Mouse (Mus musculus) c-Kit-positive CD71-positive TER-119-positive erythroid progenitor cells, embryonic 14.5 days (primary cell): Measurements from ENCODE around the gene Smpd4.
"Not testable (repeated sequence)": the region's sequence is repeated elsewhere in the genome, so short reads cannot be mapped to it uniquely, and the experiment has no call there.

Experiments used
- DNase-seq: peaks from one replicate; pipeline ENCODE4 v3.0.0-alpha.2; 2013; ENCODE audit warnings: low spot score

Smpd4 gene

DNA sequence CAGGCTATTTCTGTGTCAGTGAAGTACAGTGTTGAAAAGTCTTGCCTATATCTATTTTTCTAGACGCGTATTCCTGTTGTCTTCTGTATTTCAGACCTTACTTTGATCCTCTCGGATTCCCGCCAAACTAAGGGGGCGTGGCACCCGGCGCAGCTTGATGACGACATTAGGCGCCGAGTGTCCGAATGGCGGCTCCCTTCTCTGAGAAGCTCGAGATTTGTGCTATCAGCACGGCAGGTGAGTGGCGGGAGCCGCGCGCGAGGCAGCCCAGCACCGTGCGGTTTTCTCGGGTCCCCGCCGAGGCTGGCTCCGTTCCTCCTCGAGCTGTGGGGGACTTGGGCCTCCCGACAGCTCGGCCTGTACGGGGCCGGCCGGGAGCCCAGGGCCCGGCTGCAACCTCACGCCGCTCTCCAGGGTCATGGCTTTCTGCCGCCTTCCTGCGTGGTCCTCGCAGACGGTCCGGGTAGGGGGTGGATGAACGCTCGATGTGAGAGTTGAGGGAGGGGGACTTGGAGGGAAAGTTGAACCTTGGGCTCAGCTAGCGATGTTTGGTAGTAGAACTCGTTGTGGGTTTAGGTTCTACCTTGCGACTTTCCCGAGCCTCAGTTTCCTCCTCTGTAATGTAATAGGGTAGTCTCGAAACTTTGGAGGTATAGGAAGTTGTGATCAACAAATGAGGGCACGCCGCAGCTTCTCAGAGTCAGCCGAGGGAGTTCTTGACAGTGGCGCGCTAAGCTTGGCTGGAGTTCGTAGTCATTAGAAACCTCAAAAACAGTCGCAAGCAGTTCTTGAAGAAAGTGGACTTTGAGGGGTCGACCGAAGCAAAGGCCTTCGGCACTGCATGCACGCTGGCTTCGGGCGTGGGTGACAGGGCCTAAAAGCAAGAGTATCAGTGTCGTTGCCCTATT is at the start of gene Smpd4:
Smpd4 (plus strand) TSS at position 157 of the 908 bp plus-strand sequence.
- DNase-seq = peak; percentile 94

DNA sequence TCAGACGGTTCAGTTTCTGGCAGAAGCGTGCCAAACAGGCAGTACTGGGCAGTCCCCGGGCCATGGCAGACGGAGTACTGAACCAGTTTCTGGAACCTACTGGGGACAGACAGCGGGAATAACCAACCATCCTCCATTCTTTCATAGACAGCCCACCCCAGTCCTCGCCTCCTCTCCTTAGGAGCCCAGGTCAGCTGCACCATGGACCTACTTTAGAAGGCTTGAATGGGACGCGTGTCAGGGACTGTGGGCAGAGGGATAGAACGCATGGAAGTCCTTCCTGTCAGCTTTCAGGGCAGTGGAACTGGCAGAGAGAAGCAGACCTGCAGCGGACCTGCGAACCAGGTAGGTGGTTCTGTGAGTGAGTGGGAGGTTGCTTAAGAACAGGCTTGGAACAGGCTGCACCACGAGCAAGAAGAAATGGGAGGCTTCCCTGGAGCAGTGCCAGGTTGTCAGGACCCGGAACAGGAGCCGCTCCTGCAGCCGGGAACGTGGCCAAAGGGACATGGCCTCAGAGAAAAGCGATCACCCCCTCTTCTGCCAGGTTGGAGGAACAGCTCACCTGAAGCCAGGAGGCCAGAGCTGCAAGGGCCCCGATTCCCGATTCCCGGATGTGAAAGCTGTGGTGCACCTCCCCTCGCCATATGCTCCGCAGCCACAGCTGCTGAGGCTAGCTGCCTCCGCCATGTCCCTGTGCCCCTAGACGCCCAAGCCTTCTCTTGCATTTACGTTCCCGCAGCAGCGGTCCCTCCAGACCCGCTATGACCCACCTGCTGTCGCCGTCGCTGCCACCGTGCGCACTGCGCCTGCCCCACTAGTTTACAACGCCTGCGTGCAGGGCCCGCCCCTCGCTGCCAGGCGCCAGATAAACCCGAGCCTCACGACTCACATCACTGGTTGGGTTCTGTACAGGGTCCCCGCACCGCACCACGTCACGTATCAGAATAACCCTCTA is 43.0 kb upstream of the Smpd4 start:
- DNase-seq = no peak

DNA sequence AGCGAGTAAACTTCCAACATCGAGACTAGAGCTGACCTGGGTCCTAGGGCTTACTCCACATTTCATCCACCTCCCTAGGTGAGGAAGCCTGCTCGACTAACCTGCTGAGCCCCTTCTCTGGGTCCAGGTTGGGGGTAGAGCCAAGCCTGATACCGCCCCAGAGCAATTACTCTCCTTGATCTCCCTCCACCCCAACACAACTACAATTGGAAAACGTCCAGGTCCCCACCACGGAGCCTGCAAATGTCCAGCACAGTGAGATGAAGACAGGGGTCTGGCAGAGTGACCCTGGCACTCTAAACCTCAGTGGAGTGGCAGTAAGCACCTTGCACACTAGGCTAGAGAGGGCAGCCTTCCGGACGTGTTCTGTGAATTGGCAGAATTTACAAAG is 42.3 kb upstream of the Smpd4 start:
- no peak for DNase-seq

DNA sequence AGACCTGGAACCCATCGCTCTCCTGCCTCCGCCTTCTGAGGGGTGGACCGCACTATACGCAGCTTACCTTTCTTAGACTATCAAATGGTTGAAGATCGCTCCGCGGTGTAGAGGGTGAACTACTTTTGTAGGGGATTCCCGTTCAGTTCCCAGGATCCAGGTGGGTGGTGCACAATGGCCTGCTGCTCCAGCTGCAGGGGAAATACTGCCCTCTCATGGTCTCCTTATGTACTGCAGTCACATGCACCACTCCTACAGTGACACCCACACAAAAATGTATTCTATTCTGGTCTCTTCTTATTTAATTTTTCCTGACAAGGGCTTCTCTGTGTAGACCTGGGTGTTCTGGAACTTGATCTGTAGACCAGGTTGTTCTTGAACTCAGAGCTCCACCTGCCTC is 36.1 kb upstream of the Smpd4 start, which contains the start of gene Slc7a4:
Slc7a4 (minus strand) TSS at position 151 of the 400 bp plus-strand sequence.
- DNase-seq = peak; percentile 42

DNA sequence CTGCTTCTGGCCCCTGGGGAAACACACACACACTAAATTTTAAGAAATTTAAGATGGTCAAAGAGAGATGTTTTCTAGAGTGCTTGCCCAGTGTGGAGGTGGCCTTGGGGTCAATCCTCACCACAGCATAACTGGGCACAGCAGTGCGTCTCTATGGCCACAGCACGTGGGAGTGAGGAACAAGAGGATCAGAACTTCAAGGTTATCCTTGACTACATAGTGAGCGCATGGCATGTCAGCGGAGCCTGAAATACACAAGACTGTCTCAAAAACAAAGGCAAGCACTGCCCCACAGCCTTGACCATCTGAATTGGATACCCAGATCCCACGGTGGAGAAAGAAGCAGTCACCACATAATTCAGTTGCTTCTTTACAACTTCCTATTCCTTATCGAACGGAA is 34.6 kb upstream of the Smpd4 start:
- no peak for DNase-seq

DNA sequence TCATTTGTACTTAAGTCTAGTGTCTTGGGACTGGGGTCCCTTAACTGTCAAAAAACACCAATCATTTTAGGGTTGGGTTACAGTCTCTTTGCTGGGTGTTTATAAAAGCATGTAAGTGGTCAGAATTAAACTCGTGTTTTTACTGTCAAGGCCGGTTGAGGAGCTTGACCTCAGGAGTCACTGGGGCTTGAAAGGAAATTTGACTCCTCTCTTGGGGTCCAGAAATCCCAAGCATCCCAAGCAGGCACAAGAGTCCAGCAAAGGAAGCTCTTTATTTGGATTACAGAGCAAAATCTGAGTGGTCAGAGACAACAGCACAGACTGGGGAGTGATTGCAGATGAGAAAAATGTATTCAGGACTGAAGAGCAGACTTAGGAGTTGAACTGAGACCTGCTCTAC is 28.4 kb upstream of the Smpd4 start:
- no peak for DNase-seq

DNA sequence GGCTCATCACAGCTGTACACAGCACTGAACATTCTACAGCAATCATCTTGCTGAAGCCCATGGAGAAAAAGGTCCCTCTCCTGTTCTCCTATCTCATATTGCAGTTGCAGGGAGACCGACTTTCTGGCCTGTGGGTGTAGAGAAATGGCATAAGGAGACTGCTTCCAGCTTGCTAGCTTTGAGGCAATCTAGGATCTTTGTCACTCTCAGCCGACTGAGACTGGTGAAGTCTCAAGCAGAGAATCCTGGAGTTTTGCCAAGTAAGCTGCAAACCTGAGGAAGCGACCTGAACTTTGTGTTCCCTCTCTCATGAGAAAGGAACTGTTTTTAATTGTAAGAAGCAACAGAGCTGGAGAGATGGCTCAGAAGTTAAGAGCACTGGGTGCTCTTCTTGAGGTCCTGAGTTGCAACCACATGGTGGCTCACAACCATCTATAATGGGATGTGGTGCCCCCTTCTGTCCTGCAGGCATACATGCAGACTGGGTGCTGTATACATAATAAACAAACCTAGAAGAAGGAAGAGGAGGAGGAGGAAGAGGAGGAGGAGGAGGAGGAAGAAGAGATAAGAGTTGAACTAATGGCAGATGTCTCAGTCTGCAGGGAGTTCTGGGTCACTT is 18.1 kb upstream of the Smpd4 start:
- DNase-seq = no peak

DNA sequence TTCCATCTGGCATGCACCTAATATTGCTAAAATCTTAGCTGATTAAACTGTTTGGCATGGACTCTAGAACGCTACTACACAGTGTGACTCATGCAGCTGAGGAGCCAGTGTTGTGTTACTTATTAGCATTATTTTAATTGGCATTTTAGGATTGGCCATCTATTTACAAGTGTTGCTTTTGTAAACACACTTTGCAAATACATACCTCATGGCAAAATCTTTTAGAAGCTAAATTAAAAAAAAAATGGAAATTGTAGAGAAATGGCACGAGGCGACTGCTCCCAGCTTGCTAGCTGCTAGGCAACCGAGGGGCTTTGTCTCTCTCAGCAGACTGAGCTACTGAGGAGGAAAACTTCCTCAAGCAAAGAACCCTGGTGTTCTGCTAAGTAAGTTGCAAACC is 14.2 kb upstream of the Smpd4 start:
- DNase-seq = no peak

DNA sequence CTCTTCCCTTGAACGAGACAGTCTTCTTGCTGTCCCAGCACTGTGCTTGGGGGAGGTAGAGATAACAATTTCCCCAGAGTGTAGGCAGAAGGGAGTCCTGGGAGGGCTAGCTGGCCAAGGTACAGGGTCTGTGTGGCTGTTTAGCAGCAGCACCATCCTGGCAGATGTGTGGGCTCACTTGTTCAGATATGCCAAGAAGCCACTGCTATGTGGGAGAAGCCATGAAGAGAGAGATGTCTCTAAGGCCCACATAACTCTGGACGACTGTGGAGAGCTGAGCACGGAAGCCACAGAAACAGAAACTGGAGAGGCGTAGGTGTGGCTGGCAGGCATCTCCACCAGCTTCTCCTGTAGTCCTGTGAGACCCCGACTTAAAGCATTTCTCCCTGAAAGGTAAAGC is 13.5 kb upstream of the Smpd4 start:
- DNase-seq = no peak

DNA sequence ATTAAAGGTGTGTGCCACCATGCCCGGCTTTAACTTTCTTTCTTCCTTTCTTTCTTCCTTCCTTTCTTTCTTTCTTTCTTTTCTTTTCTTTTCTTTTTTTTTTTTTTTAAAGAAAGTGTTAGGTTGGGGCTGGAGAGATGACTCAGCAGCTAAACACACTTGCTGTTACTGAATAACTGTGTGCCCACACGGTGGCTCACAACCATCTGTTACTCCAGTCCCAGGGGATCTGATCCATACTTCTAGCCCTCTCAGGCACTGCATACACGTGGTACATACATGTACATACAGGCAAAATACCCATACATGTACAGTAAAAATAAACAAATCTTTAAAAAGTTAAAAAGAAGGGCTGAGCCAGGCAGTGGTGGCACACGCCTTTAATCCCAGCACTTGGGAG is 7.8 kb upstream of the Smpd4 start:
- no peak for DNase-seq

DNA sequence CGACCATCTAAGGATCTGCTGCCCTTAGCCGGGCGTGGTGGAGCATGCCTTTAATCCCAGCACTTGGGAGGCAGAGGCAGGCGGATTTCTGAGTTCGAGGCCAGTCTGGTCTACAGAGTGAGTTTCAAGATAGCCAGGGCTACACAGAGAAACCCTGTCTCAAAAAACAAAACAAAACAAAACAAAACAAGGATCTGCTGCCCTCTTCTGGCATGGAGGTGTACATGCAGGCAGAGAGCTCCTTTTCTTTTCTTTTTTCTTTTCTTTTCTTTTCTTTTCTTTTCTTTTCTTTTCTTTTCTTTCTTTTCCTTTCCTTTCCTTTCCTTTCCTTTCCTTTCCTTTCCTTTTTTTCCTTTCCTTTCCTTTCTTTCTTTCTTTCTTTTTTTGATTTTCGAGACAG is 4.4 kb upstream of the Smpd4 start:
- DNase-seq = not testable (repeated sequence)

DNA sequence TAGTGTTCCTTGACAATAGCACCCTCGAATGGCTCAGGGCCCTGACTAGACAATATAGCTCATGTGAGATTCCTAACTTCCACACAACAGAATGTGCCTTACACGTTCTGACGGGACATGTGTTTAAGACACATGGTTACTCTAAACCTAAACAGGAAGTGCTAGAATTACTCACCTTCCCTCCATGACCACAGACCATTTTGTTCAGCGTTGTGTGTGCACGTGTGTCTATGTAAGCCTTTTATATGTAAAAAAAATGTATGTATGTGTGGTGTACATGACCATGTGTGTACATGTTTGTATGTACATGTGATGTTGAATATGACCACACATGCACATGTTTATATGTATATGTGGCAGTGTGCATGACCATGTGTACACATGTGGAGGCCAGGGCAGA is 2.9 kb upstream of the Smpd4 start:
- DNase-seq = no peak

DNA sequence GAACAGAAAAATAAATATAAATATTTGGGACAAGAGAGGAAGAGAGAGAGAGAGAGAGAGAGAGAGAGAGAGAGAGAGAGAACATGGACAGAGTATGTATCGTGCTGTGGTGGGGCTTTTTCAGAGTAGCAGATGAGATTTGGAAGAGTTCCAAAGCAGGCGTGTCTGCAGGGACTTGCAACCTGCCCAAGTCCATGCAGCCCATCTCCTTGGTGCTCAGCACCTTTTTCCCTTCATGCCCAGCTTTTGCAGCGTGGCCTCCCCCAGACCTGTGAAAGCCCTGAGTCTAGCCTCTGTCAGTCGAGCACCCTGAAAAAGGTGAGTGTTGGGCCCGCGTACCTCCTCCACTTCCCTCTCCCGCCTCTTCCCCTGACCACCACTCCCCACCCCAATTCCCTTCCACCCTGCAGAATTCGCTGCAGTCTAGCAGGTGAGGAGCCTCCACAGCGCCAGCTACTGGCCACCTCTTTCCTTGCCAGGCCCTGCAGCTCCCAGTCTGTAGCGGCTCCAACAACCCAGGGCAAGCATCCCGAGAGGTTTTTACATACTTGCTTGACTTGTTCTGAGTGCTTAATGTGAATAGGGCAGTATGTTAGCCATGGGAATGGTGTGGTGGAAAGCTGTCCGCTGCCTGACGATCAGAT is 1.1 kb upstream of the Smpd4 start:
- peak; percentile 61 for DNase-seq

DNA sequence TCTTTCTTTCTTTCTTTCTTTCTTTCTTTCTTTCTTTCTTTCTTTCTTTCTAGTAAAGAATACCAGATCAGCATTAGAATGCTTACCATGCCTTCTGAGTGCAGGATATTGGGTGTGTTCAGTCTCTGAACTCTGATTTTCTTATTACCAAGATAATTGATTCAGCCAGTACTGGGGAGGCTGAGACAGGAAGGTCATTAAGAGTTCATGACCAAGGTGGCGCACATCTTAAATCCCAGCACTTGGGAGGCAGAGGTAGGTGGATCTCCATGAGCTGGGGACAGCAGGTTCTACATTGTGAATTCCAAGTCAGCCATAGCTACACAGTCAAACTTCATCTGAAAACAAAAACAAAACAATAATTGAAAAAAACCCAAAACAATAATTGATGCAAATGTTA is 2.8 kb downstream of the Smpd4 start:
- no peak for DNase-seq

DNA sequence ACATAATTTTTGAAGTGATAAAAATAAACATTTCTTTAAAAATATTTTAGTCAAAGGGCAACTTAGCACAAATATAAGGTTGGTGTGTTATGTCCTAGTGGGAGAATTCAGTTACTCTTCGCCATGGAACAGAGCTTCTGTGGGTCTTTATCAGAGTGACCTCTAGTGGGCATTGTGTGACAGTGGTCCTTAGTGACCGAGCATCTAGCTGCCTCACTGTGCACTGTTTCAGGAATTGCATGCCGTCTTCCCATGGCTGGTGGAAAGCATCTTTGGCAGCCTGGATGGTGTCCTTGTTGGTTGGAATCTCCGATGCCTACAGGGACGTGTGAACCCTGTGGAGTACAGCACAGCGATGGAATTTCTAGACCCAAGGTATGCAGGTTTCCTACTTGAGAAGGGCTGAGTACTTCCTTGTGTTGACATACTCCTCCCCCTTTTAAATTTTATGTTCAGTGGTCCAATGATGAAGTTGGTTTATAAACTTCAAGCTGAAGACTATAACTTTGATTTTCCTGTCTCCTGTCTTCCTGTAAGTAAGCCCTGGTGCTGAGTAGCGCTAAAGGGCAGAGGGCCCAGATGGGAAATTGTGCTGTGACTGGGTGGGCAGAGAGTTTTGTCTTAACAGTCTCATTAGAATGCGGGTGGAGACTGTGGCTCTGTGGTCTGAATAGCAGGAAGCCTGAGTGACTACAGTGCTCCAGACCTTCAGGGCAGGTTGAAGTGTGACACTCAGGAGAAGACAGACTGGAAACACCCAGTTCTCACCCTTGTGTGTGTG is 6.5 kb downstream of the Smpd4 start:
- no peak for DNase-seq

DNA sequence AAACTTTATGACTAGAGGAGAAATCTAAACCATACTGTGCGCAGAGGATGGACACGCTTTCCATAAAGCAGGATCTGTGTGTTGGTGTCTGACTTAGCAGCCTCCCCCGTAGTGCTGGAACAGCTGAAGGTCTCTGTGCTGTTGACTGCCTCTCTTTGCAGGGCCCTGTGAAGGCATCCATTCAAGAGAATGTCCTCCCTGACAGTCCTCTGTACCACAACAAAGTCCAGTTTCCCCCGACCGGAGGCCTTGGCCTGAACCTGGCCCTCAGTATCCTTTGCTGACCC is 7.1 kb downstream of the Smpd4 start:
- DNase-seq = no peak

DNA sequence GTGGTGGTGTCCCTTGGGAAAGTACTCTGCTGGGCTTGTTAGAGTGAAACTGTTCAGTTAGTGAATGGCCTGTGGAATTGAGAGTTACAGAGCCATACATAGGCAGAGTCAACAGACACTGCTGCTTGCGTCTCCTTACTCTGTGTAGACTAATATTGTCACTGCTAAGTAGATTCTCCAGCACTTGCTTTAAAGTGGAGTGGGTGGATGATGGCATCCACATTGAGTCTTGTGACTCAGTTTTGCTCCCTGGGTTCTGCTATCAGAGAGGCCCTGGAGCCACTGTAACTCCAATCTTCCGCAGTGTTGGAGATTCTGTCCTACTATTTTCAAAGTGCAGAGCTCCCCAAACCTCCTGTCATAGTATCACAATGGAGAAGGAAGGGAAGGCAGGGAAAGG is 13.4 kb downstream of the Smpd4 start:
- DNase-seq = no peak

DNA sequence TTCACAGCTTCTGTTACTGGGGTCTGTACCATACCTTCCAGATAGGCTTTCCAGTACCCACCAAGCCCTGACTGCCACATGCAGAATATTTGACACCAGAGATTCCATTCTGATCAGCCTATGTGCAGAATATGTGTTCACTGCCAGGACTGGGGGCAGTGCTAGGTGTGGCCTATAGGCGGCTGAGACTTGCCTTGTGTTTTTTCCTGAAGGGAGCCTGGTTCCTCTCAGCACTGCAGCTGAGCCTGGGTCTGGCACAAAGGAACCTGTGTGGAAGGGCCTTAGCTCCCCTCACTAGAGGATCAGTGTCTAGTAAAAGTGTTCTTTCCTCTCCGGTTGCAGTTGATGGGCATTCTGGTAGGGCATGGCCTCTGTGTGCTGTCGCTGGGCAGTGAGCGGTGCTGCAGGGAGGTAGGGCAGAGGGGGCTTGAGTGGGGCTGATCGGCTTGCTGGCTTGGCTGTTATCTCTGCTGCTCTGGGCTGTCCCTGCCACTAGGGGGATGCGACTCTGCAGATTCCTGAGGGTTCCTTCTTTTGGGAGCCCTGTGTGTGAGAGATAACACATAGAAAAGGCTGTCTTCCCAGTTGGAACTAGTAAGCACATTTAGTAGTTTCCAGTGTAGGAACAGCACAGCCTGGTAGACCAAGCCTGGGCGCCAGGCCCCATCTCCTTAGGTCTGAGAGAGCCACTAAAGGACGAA is 14.5 kb downstream of the Smpd4 start:
- DNase-seq = no peak

DNA sequence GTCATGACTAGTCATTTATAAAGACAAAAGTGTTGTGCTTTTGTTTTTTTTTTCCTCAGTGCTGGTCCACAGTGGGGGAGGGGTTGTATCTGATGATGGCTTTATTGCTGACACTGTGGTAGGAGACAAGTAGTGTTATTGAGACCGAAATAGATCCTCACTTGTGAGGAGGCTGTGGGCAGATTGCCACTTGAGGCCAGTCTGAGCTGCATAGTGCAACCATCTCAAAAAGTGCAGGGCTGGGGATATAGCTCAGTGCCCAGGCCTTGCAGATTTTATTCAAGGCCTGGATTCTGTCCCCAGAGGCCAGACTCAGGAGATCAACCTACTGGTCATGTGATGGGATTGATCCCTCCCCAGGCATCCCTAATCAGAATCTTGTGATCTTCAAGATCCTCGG is 17.8 kb downstream of the Smpd4 start:
- no peak for DNase-seq

DNA sequence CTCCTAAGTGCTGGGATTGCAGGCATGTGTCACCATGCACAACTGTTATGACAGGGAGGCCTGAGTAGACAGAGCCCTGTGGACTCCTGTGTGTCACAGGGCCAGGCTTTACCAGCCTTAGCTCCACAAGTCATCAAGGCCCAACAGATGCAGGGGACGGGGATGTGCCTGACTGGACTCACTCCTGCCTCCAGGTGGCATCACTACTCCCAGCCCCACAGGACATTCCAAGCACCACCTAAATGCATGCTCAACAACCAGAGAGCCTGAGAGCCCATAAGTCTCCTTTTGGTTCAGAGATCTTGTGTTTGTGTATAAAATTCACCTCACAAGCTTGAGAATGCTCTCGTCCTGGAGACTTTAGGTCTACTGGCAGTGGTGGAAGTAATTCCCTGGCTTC is 18.5 kb downstream of the Smpd4 start:
- DNase-seq = no peak
